Mouse (Mus musculus): ENCODE data around the gene Hsd17b12. TPM values are rescaled to one million over a fixed set of nuclear protein-coding genes. Genes with fewer than 3 reads are reported as not detected.

Gene Hsd17b12
- polyA plus RNA-seq, 1 experiment from 2014 or later, result 135 TPM

- Histone ChIP-seq H3K36me3 (replicated peaks) (no peaks in the 10 kb centered on the region), H3K4me1 (peaks cover 28% of the 10 kb centered on the region), H3K27me3 (replicated peaks) (no peaks in the 10 kb centered on the region), H3K4me2 (no peak overlapping the region), H3K4me3 (no peak overlapping the region), H3K9ac (no peak overlapping the region), H3K27ac (no peak overlapping the region), H3K9me3 (no peaks in the 10 kb centered on the region)
- WGBS, result 96% methylated on average over 5 of the region's 5 CpGs
- ATAC-seq (replicated peaks), result no peak
Observed at GRCm38 (mm10) chr2:94040391-94041125, 117.2 kb downstream of the Hsd17b12 start.

- H3K9ac ChIP-seq, result peak overlapping the region; percentile 14; the same call in 1 of the 2 replicates
- H3K4me1 ChIP-seq, result peaks cover 3% of the 10 kb centered on the region; the same call in 1 of the 2 replicates
- WGBS, result 61% methylated on average over 9 of the region's 9 CpGs
- H3K27me3 ChIP-seq (replicated peaks), result no peaks in the 10 kb centered on the region
- H3K36me3 ChIP-seq (replicated peaks), result no peaks in the 10 kb centered on the region
- peak overlapping the region; percentile 61 for H3K27ac ChIP-seq
- peak; percentile 92 for ATAC-seq (replicated peaks)
- H3K4me2 ChIP-seq, result no peak overlapping the region
- no peak overlapping the region for H3K4me3 ChIP-seq
- no peaks in the 10 kb centered on the region for H3K9me3 ChIP-seq
Observed at GRCm38 (mm10) chr2:94035428-94036331, 122.1 kb downstream of the Hsd17b12 start.

GRCm38 (mm10) chr2:94030602-94031001 is 127.2 kb downstream of the Hsd17b12 start:
- Histone ChIP-seq H3K27ac (no peak overlapping the region), H3K36me3 (replicated peaks) (no peaks in the 10 kb centered on the region), H3K4me3 (no peak overlapping the region), H3K4me2 (no peak overlapping the region), H3K27me3 (replicated peaks) (no peaks in the 10 kb centered on the region), H3K9ac (no peak overlapping the region), H3K4me1 (peaks cover 2% of the 10 kb centered on the region; the same call in 1 of the 2 replicates), H3K9me3 (no peaks in the 10 kb centered on the region)
- ATAC-seq (replicated peaks), result no peak

- no peaks in the 10 kb centered on the region for H3K36me3 ChIP-seq (replicated peaks)
- H3K9me3 ChIP-seq, result no peaks in the 10 kb centered on the region
- no peak for ATAC-seq (replicated peaks)
- no peak overlapping the region for H3K4me2 ChIP-seq
- no peak overlapping the region for H3K4me3 ChIP-seq
- H3K27me3 ChIP-seq (replicated peaks), result no peaks in the 10 kb centered on the region
- H3K4me1 ChIP-seq, result no peaks in the 10 kb centered on the region
- no peak overlapping the region for H3K27ac ChIP-seq
- no peak overlapping the region for H3K9ac ChIP-seq
- WGBS, result 61% methylated on average over 6 of the region's 6 CpGs
Observed at GRCm38 (mm10) chr2:94024637-94025036, 133.1 kb downstream of the Hsd17b12 start.

- 6% methylated on average over 47 of the region's 47 CpGs for WGBS
- Histone ChIP-seq H3K9ac (peak within 1 kb of the TSS; percentile 85), H3K9me3 (no peaks in the 10 kb centered on the region), H3K4me3 (peak within 1 kb of the TSS; percentile 84), H3K4me2 (peak within 1 kb of the TSS; percentile 87), H3K27me3 (replicated peaks) (no peaks in the 10 kb centered on the region), H3K36me3 (replicated peaks) (peaks cover 11% of the 10 kb centered on the region; the same call in 1 of the 2 replicates), H3K4me1 (peaks cover 20% of the 10 kb centered on the region), H3K27ac (peak within 1 kb of the TSS; percentile 57; the same call in 1 of the 2 replicates)
- ATAC-seq (replicated peaks), result peak; percentile 100
Observed at GRCm38 (mm10) chr2:94010335-94011291, 147.2 kb downstream of the Hsd17b12 start, which contains the start of gene Alkbh3. TSS of gene Alkbh3 (minus strand) at chr2:94010807.

GRCm38 (mm10) chr2:94002331-94002730 is 155.4 kb downstream of the Hsd17b12 start:
- 3% methylated on average over 2 of the region's 2 CpGs for WGBS
- ATAC-seq (replicated peaks), result peak; percentile 73
- Histone ChIP-seq H3K27ac (no peak overlapping the region), H3K27me3 (replicated peaks) (no peaks in the 10 kb centered on the region), H3K36me3 (replicated peaks) (peaks cover 42% of the 10 kb centered on the region), H3K4me2 (no peak overlapping the region), H3K4me3 (no peak overlapping the region), H3K9me3 (no peaks in the 10 kb centered on the region), H3K9ac (no peak overlapping the region), H3K4me1 (no peaks in the 10 kb centered on the region)

- H3K4me1 ChIP-seq, result no peaks in the 10 kb centered on the region
- H3K27ac ChIP-seq, result no peak overlapping the region
- H3K4me2 ChIP-seq, result no peak overlapping the region
- H3K9me3 ChIP-seq, result no peaks in the 10 kb centered on the region
- H3K4me3 ChIP-seq, result no peak overlapping the region
- WGBS, result 87% methylated on average over 4 of the region's 4 CpGs
- 0 out of 2 replicates have a peak, but pooled peaks have one; percentile 37 for ATAC-seq (replicated peaks)
- H3K27me3 ChIP-seq (replicated peaks), result no peaks in the 10 kb centered on the region
- no peak overlapping the region for H3K9ac ChIP-seq
- H3K36me3 ChIP-seq (replicated peaks), result peaks cover 40% of the 10 kb centered on the region
Observed at GRCm38 (mm10) chr2:94001918-94002317, 155.8 kb downstream of the Hsd17b12 start.

GRCm38 (mm10) chr2:94001411-94001810 is 156.4 kb downstream of the Hsd17b12 start:
- peaks cover 41% of the 10 kb centered on the region for H3K36me3 ChIP-seq (replicated peaks)
- no peak overlapping the region for H3K9ac ChIP-seq
- H3K4me1 ChIP-seq, result no peaks in the 10 kb centered on the region
- no peaks in the 10 kb centered on the region for H3K9me3 ChIP-seq
- no peaks in the 10 kb centered on the region for H3K27me3 ChIP-seq (replicated peaks)
- WGBS, result 94% methylated on average over 6 of the region's 6 CpGs
- ATAC-seq (replicated peaks), result no peak
- no peak overlapping the region for H3K4me3 ChIP-seq
- no peak overlapping the region for H3K27ac ChIP-seq
- no peak overlapping the region for H3K4me2 ChIP-seq

GRCm38 (mm10) chr2:93996254-93996653 is 161.5 kb downstream of the Hsd17b12 start, which contains the start of gene Gm27027:
TSS of gene Gm27027 (minus strand) at chr2:93996354.
- WGBS, result 90% methylated on average over 6 of the region's 6 CpGs
- Histone ChIP-seq H3K4me3 (no peak within 1 kb of the TSS), H3K4me2 (no peak within 1 kb of the TSS), H3K4me1 (peaks cover 10% of the 10 kb centered on the region), H3K36me3 (replicated peaks) (peaks cover 41% of the 10 kb centered on the region), H3K27me3 (replicated peaks) (no peaks in the 10 kb centered on the region), H3K9ac (no peak within 1 kb of the TSS), H3K27ac (no peak within 1 kb of the TSS), H3K9me3 (no peaks in the 10 kb centered on the region)
- ATAC-seq (replicated peaks), result no peak

GRCm38 (mm10) chr2:93992810-93993209 is 165.0 kb downstream of the Hsd17b12 start:
- peak; percentile 71 for ATAC-seq (replicated peaks)
- Histone ChIP-seq H3K9me3 (no peaks in the 10 kb centered on the region), H3K27ac (peak overlapping the region; percentile 55), H3K4me1 (peaks cover 10% of the 10 kb centered on the region), H3K4me2 (no peak overlapping the region; the same call in 1 of the 2 replicates), H3K36me3 (replicated peaks) (peaks cover 29% of the 10 kb centered on the region), H3K4me3 (no peak overlapping the region), H3K27me3 (replicated peaks) (no peaks in the 10 kb centered on the region), H3K9ac (no peak overlapping the region)
- 41% methylated on average over 3 of the region's 3 CpGs for WGBS

GRCm38 (mm10) chr2:93992259-93992658 is 165.5 kb downstream of the Hsd17b12 start:
- H3K4me1 ChIP-seq, result peaks cover 10% of the 10 kb centered on the region
- peaks cover 29% of the 10 kb centered on the region for H3K36me3 ChIP-seq (replicated peaks)
- H3K9ac ChIP-seq, result no peak overlapping the region
- no peaks in the 10 kb centered on the region for H3K9me3 ChIP-seq
- no peak overlapping the region; the same call in 1 of the 2 replicates for H3K4me2 ChIP-seq
- H3K27ac ChIP-seq, result peak overlapping the region; percentile 55
- H3K4me3 ChIP-seq, result no peak overlapping the region
- H3K27me3 ChIP-seq (replicated peaks), result no peaks in the 10 kb centered on the region
- ATAC-seq (replicated peaks), result peak; percentile 45
- 27% methylated on average over 5 of the region's 5 CpGs for WGBS
